Comparison of ENCODE assay signal across 9 mouse cellular contexts in the genomic region with DNA sequence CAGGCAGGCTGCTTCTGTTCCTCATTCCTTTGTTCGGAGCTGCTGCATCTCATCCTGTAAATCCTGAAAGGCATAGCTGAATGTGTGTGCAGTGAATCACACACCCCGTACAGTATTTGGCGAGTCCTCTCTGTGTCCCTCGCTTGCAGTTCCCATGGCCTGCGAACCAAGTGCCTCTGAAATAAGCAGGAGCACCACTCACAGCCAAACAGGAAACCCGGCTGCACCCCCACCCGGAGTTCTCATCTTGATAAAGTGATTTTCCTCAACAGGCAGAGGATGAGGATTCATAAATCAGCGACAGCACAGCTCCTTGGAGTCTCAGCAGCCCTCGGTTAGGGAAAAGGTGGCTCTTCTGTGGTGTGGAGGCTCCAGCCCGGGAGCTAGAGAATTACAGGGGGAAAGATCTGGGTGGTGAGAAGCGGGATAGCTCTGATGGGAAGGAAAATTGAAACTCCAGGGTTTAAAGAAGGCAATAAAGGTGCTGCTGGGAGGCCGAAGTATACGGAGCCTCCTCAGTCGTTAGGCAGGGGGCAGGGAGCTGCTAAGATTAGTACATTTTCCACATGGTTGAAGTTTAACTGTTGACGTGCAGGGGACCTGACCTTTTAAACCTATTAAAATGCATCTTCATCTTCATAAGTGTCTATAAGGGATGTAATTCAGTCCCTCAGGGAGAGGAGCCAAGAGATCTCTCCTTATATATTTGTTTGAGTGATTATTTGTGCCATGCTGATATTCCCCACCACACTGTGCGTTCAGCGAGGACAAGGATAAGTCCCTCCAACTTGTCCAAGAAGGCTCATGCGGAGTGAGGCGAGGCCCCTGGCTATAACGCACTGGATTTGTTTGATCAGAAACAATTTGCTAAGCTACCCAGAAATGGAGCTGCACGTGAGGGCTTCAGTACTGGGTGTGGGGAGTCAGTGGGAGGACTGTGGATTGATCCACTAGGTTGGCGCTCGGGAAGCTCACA. TPM values are rescaled to one million over a fixed set of nuclear protein-coding genes. Genes with fewer than 3 reads are reported as not detected.
DNase-seq lines count a peak whose midpoint lies in the region; TF ChIP-seq lines count a peak whose summit lies in the region.
"Had no signal": no experiment of that assay in that cellular context is flagged by ENCODE, and none has a peak within 500 bp of the region (broad histone marks: within the 10 kb centered on the region; RNA-seq: fewer than 3 reads in every experiment).

No protein-coding gene starts in this region.

- no peaks in the 10 kb centered on the region for H3K4me1 ChIP-seq in lung, adult 2 months (ENCODE audit: control insufficient read depth, insufficient read depth, low read length)

- peak; percentile 59 for DNase-seq in embryo, embryonic 11 days
- no peak for DNase-seq in embryo, embryonic 9.5 days (ENCODE audit: extremely low spot score)
- DNase-seq in urinary bladder, postnatal 14 days (ENCODE audit: low spot score), result peak; percentile 16
- no peak for DNase-seq in urinary bladder, adult 2 months (ENCODE audit: low spot score)
- peak; percentile 7 for DNase-seq in lung, adult 2 months
- DNase-seq in layer of hippocampus, adult 11-12 months (ENCODE audit: low spot score), result no peak
- DNase-seq in ovary, adult 18-20 months (ENCODE audit: low spot score), result no peak
- no peak for DNase-seq in layer of hippocampus, postnatal 10 days (ENCODE audit: low spot score in 2 of 2)

- TF ChIP-seq POLR2A in lung, adult 2 months (IDR thresholded peaks at IDR 0.05; ENCODE audit: borderline replicate concordance, extremely low read depth, low read depth, low read length), result no peak

- TF ChIP-seq CTCF in lung, adult 2 months (IDR thresholded peaks at IDR 0.05; ENCODE audit: insufficient read depth, low read length), result no peak

- 44% methylated on average over 23 of the region's 23 CpGs for WGBS in lung, adult 2 months

- no peak overlapping the region for H3K4me3 ChIP-seq in lung, adult 2 months (replicated peaks; ENCODE audit: extremely low read depth, low read depth, low read length)

RNA-seq across cellular contexts. Expression of a gene that starts 22.7 kb away (rescaled TPM):
- 0.59 and 1.9 TPM in 2 replicates for polyA plus RNA-seq in urinary bladder, adult 2 months (2012; rRNA removed)
- 0.51 and 0.76 TPM in 2 replicates for polyA plus RNA-seq in lung, adult 2 months (2012; rRNA removed)
- total RNA-seq in layer of hippocampus, postnatal 10 days (2021), result 10 to 100 TPM; 29.4 to 30.9 TPM
- polyA plus RNA-seq: C2C12 had no signal

RNA-seq across cellular contexts. Expression of a gene that starts 27.6 kb away (rescaled TPM):
- 15.6 and 18.6 TPM in 2 replicates for polyA plus RNA-seq in urinary bladder, adult 2 months (2012; rRNA removed)
- 10.5 and 11.3 TPM in 2 replicates for polyA plus RNA-seq in lung, adult 2 months (2012; rRNA removed)
- 1 to 10 TPM; 5.0 to 5.2 TPM for total RNA-seq in layer of hippocampus, postnatal 10 days (2021)

Comparison
In these comparisons a context has a peak if more than half of its experiments do, and no peak if none do; other contexts are left out.
1. DNase-seq: peak in embryo, embryonic 11 days (single experiment), urinary bladder, postnatal 14 days (single experiment) and lung, adult 2 months (single experiment); none in embryo, embryonic 9.5 days (single experiment), urinary bladder, adult 2 months (single experiment), layer of hippocampus, adult 11-12 months (single experiment), ovary, adult 18-20 months (single experiment) and layer of hippocampus, postnatal 10 days (0 of 2).